Mouse (Mus musculus): ENCODE results near the gene Plekho1. TPM values are rescaled to one million over a fixed set of nuclear protein-coding genes. Genes with fewer than 3 reads are reported as not detected.

Plekho1 gene
- polyA plus RNA-seq, 2 experiments, result 3.6 to 9.0 TPM

DNA sequence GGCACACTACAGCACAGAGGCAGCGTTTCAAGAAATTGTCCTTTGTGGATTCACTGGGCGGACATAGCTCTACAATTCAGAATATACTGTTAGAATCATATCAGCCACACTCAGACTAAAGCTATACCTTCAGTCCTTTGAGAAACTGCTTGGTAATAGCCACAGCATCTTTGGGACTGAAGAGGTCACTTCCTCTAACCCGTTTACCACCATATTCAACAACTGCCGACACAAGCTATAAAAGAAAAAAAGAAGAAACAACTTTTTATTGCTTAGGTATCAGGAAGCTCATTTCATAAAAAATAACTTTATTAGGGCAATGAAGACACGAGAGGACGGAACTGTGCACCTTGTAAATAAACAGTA lies 36.8 kb upstream of the Plekho1 start:
- WGBS (ENCODE audit: insufficient replicate concordance), result 51% methylated on average over 6 of the region's 6 CpGs
- Histone ChIP-seq H3K9me3 (ENCODE audit: control insufficient read depth, low read length) (no peaks in the 10 kb centered on the region), H3K4me1 (replicated peaks; ENCODE audit: control insufficient read depth in 2 of 2, insufficient read depth in 2 of 2, low read length in 1 of 2) (no peaks in the 10 kb centered on the region), H3K36me3 (replicated peaks; ENCODE audit: control insufficient read depth, insufficient read depth, low read depth) (no peaks in the 10 kb centered on the region), H3K4me2 (ENCODE audit: low read depth) (no peak overlapping the region), H3K27me3 (ENCODE audit: control insufficient read depth, insufficient read depth, low read length) (no peaks in the 10 kb centered on the region), H3K4me3 (ENCODE audit: insufficient read depth in 1 of 2, low read depth in 2 of 2, low read length in 2 of 2) (no peak overlapping the region), H3K9ac (replicated peaks) (no peak overlapping the region), H3K27ac (no peak overlapping the region)
- DNase-seq (ENCODE audit: low read depth in 3 of 3, low spot score in 3 of 3) (no peak), ATAC-seq (ENCODE audit: insufficient read depth) (no peak)
- TF ChIP-seq CTCF (IDR thresholded peaks at IDR 0.05; ENCODE audit: low read depth), result no peak
- no peak for TF ChIP-seq EP300 (IDR thresholded peaks at IDR 0.05; ENCODE audit: low read depth)

DNA sequence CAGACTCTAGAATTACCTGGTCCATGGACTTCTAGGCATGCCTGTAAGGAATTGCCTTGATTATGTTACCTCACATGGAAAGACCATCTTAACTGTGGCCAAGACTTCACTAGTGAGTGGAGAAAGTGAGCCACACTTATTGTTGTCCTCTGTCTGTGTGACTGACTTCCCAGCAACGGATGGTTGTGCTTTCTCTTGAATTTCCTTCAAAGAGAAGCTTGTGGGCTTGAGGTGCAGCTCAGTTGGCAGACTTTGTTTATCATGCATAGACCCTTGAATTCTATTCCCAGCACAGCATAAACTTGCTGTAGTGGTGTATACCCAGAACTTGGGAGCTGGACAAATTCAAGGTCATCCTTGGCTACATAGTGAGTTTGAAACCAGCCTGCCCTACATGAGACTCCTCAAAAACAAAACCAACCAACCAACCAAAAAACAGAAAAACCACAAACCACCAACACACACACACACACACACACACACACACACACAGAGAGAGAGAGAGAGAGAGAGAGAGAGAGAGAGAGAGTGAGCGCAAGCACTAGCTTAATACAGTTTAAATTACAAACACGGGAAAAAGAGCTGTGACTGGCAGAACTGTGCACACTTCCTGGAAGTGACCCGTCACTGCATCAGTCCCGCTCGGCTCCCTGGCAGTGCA lies 36.3 kb upstream of the Plekho1 start:
- Histone ChIP-seq H3K4me3 (ENCODE audit: insufficient read depth in 1 of 2, low read depth in 2 of 2, low read length in 2 of 2) (no peak overlapping the region), H3K9ac (replicated peaks) (no peak overlapping the region), H3K36me3 (replicated peaks; ENCODE audit: control insufficient read depth, insufficient read depth, low read depth) (no peaks in the 10 kb centered on the region), H3K4me2 (ENCODE audit: low read depth) (no peak overlapping the region), H3K9me3 (ENCODE audit: control insufficient read depth, low read length) (no peaks in the 10 kb centered on the region), H3K4me1 (replicated peaks; ENCODE audit: control insufficient read depth in 2 of 2, insufficient read depth in 2 of 2, low read length in 1 of 2) (no peaks in the 10 kb centered on the region), H3K27me3 (ENCODE audit: control insufficient read depth, insufficient read depth, low read length) (no peaks in the 10 kb centered on the region), H3K27ac (no peak overlapping the region)
- no peak for DNase-seq (ENCODE audit: low read depth in 3 of 3, low spot score in 3 of 3)
- no peak for ATAC-seq (ENCODE audit: insufficient read depth)
- WGBS (ENCODE audit: insufficient replicate concordance), result 42% methylated on average over 6 of the region's 6 CpGs
- TF ChIP-seq EP300 (IDR thresholded peaks at IDR 0.05; ENCODE audit: low read depth) (no peak), CTCF (IDR thresholded peaks at IDR 0.05; ENCODE audit: low read depth) (no peak)

DNA sequence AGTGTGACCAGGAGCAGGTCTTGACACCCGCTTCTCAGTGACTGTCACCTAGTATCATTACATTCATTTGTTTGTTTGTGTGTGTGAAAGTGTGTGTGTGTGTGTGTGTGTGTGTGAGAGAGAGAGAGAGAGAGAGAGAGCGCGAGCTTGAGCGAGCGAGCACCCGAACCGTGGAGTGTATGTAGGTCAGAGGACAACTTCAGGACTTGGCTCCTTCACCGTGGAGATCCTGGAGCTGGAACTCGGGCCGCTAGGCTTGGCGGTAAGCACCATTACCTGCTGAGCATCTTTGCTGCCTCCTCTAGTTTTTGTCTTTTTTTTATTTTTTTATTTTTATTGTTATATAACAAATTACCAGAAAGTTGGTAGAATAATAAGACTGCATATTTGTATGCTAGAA lies 34.0 kb upstream of the Plekho1 start:
- H3K9me3 ChIP-seq (ENCODE audit: control insufficient read depth, low read length), result no peaks in the 10 kb centered on the region

DNA sequence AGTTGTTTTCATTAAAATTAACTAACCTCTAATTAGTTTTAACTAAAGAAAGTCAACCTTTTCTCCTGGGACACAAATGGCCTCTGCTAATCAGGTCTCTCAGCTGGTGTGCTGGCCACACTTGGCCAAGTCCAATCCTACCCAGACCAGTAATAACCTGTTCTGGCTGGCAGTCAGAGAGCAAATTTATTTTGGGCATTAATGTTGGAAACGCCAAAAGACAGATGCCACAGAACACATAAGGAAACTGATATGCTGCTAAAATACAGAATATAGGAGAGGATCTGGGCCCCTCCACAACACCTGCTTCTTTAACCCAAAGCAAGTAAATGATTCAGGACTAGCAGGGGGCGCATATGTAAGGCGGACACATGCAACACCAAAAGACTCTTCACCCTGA lies 33.5 kb upstream of the Plekho1 start:
- DNase-seq (ENCODE audit: low read depth in 3 of 3, low spot score in 3 of 3) (no peak), ATAC-seq (ENCODE audit: insufficient read depth) (no peak)
- Histone ChIP-seq H3K36me3 (replicated peaks; ENCODE audit: control insufficient read depth, insufficient read depth, low read depth) (no peaks in the 10 kb centered on the region), H3K4me1 (replicated peaks; ENCODE audit: control insufficient read depth in 2 of 2, insufficient read depth in 2 of 2, low read length in 1 of 2) (no peaks in the 10 kb centered on the region), H3K27me3 (ENCODE audit: control insufficient read depth, insufficient read depth, low read length) (no peaks in the 10 kb centered on the region), H3K27ac (no peak overlapping the region), H3K4me3 (ENCODE audit: insufficient read depth in 1 of 2, low read depth in 2 of 2, low read length in 2 of 2) (no peak overlapping the region), H3K9me3 (ENCODE audit: control insufficient read depth, low read length) (no peaks in the 10 kb centered on the region), H3K9ac (replicated peaks) (no peak overlapping the region), H3K4me2 (ENCODE audit: low read depth) (no peak overlapping the region)
- 87% methylated on average over 3 of the region's 3 CpGs for WGBS (ENCODE audit: insufficient replicate concordance)
- TF ChIP-seq CTCF (IDR thresholded peaks at IDR 0.05; ENCODE audit: low read depth), result no peak
- no peak for TF ChIP-seq EP300 (IDR thresholded peaks at IDR 0.05; ENCODE audit: low read depth)

More for the DNA sequence above, 34.0 kb upstream of the Plekho1 start:
- no peak overlapping the region for H3K9ac ChIP-seq (replicated peaks)
- WGBS (ENCODE audit: insufficient replicate concordance), result 89% methylated on average over 11 of the region's 11 CpGs
- H3K27ac ChIP-seq, result no peak overlapping the region
- no peaks in the 10 kb centered on the region for H3K36me3 ChIP-seq (replicated peaks; ENCODE audit: control insufficient read depth, insufficient read depth, low read depth)
- no peak overlapping the region for H3K4me3 ChIP-seq (ENCODE audit: insufficient read depth in 1 of 2, low read depth in 2 of 2, low read length in 2 of 2)
- TF ChIP-seq EP300 (IDR thresholded peaks at IDR 0.05; ENCODE audit: low read depth) (no peak), CTCF (IDR thresholded peaks at IDR 0.05; ENCODE audit: low read depth) (no peak)
- H3K4me2 ChIP-seq (ENCODE audit: low read depth), result no peak overlapping the region
- no peaks in the 10 kb centered on the region for H3K27me3 ChIP-seq (ENCODE audit: control insufficient read depth, insufficient read depth, low read length)
- H3K4me1 ChIP-seq (replicated peaks; ENCODE audit: control insufficient read depth in 2 of 2, insufficient read depth in 2 of 2, low read length in 1 of 2), result no peaks in the 10 kb centered on the region
- ATAC-seq (ENCODE audit: insufficient read depth) (no peak), DNase-seq (ENCODE audit: low read depth in 3 of 3, low spot score in 3 of 3) (no peak)

DNA sequence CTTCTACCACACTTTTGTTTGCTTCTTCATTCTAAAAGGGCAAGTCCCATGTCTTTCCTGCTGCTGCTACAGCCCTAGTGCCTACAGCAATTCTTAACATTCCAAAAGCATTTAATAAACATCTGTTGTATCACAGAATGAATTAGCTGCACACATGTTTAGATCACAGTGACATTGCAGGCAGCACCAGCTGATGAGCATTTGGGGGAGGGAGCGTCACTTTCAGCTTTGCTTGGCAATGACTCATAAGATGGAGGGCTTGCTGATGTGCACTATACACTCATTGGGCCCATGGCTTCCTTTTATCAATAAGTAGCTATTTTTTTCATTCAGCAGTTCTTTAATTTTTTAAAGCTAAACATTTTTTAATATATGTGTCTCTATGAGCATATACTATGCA lies 32.1 kb upstream of the Plekho1 start:
- no peak overlapping the region for H3K4me2 ChIP-seq (ENCODE audit: low read depth)
- H3K27me3 ChIP-seq (ENCODE audit: control insufficient read depth, insufficient read depth, low read length), result no peaks in the 10 kb centered on the region
- no peaks in the 10 kb centered on the region for H3K9me3 ChIP-seq (ENCODE audit: control insufficient read depth, low read length)
- no peaks in the 10 kb centered on the region for H3K4me1 ChIP-seq (replicated peaks; ENCODE audit: control insufficient read depth in 2 of 2, insufficient read depth in 2 of 2, low read length in 1 of 2)
- H3K36me3 ChIP-seq (replicated peaks; ENCODE audit: control insufficient read depth, insufficient read depth, low read depth), result no peaks in the 10 kb centered on the region
- no peak overlapping the region for H3K27ac ChIP-seq
- WGBS (ENCODE audit: insufficient replicate concordance), result 72% methylated on average over 1 of the region's 1 CpGs
- no peak for DNase-seq (ENCODE audit: low read depth in 3 of 3, low spot score in 3 of 3)
- no peak for TF ChIP-seq CTCF (IDR thresholded peaks at IDR 0.05; ENCODE audit: low read depth)
- TF ChIP-seq EP300 (IDR thresholded peaks at IDR 0.05; ENCODE audit: low read depth), result no peak
- no peak for ATAC-seq (ENCODE audit: insufficient read depth)
- no peak overlapping the region for H3K9ac ChIP-seq (replicated peaks)
- no peak overlapping the region for H3K4me3 ChIP-seq (ENCODE audit: insufficient read depth in 1 of 2, low read depth in 2 of 2, low read length in 2 of 2)

All from liver, embryonic 14.5 days (tissue).